Mouse (Mus musculus): ENCODE data around the gene Lcp2.

- TF ChIP-seq POLR2A (IDR thresholded peaks at IDR 0.05; ENCODE audit: borderline replicate concordance, low read depth, low read length) (no peak), CTCF (IDR thresholded peaks at IDR 0.05; ENCODE audit: low read depth, low read length) (no peak)
Observed at GRCm38 (mm10) chr11:34031015-34031805, 15.5 kb upstream of the Lcp2 start.

All from bone marrow macrophage, adult 2 months (primary cell).